Mouse (Mus musculus) liver, adult 2 months (tissue): ENCODE results near the gene Usp4. TPM values are rescaled to one million over a fixed set of nuclear protein-coding genes. Genes with fewer than 3 reads are reported as not detected.
A peak's percentile ranks its signal among the peaks of the same experiment; 100 is the strongest.

Experiments
- DNase-seq: peaks from one replicate; pipeline ENCODE4 v3.0.0-alpha.2; 2011; ENCODE audit warnings: low read depth, low spot score; ENCODE audit errors: extremely low read depth
- H3K27ac ChIP-seq: fragments of 200-500 bp; replicated peaks from 2 replicates; pipeline ENCODE4 v1.5.1; 2012; ENCODE audit warnings: low read depth, mild to moderate bottlenecking, control low read depth, inconsistent platforms, low read length; ENCODE audit not compliant: insufficient read depth
- H3K27me3 ChIP-seq: fragments of 200-500 bp; 2 replicates; pipeline ENCODE4 v1.6.1; 2012; ENCODE audit warnings: mild to moderate bottlenecking, moderate library complexity, low read length, inconsistent platforms; ENCODE audit not compliant: control insufficient read depth, insufficient read depth
- H3K36me3 ChIP-seq: fragments of 200-500 bp; 2 replicates; pipeline ENCODE4 v1.6.1; 2012; ENCODE audit warnings: low read length, inconsistent platforms; ENCODE audit not compliant: control insufficient read depth, insufficient read depth
- H3K4me1 ChIP-seq: fragments of 200-500 bp; 2 replicates; pipeline ENCODE4 v1.6.1; 2011; ENCODE audit warnings: low read length; ENCODE audit not compliant: control insufficient read depth, insufficient read depth
- H3K4me3 ChIP-seq: fragments of 200-500 bp; 2 replicates; pipeline ENCODE4 v1.5.1; 2011; ENCODE audit warnings: low read depth, mild to moderate bottlenecking, control low read depth, low read length, moderate library complexity; ENCODE audit not compliant: insufficient read depth
- H3K79me2 ChIP-seq: fragments of 200-500 bp; 2 replicates; pipeline ENCODE4 v1.6.1; 2012; ENCODE audit warnings: inconsistent platforms, mild to moderate bottlenecking, low read length, moderate library complexity; ENCODE audit not compliant: control insufficient read depth, insufficient read depth
- H3K9ac ChIP-seq: fragments of 200-500 bp; 2 replicates; pipeline ENCODE4 v1.6.1; 2012; ENCODE audit warnings: low read depth, mild to moderate bottlenecking, control low read depth, inconsistent platforms, low read length
- CTCF ChIP-seq: fragments of 200-500 bp; IDR thresholded peaks from 2 replicates; pipeline ENCODE4 v1.5.1; 2011; ENCODE audit warnings: low read depth, low read length, control low read depth
- POLR2A ChIP-seq: fragments of 200-500 bp; IDR thresholded peaks from 2 replicates; pipeline ENCODE4 v1.6.1; 2011; ENCODE audit warnings: low read length, control low read depth; ENCODE audit not compliant: insufficient read depth; ENCODE audit errors: extremely low read depth
- WGBS: fragments of 180-500 bp; shearing (Covaris S2); methylation state at CpG from one replicate; pipeline ENCODE4 v1.1.7; 2018; 5-methylcytosine and 5-hydroxymethylcytosine counted together
- polyA plus RNA-seq: library from polyadenylated mRNA; depleted of rRNA; stranded (reverse); fragments of >200 nt; gene quantifications from 2 replicates; pipeline ENCODE4 v1.2.3, GENCODE M21; 2012
- total RNA-seq: library from RNA; depleted of rRNA; stranded (reverse); fragments of >200 nt; gene quantifications from 2 replicates; pipeline ENCODE4 v1.2.3, GENCODE M21; 2014

Gene Usp4
- total and polyA plus RNA-seq, 2 experiments: 62.0 to 65.2 TPM

- 93% methylated on average over 4 of the region's 4 CpGs for WGBS
- Histone ChIP-seq H3K9ac (no peak overlapping the region), H3K4me1 (peaks cover 22% of the 10 kb centered on the region), H3K4me3 (no peak overlapping the region), H3K27ac (no peak overlapping the region), H3K36me3 (no peaks in the 10 kb centered on the region), H3K79me2 (no peaks in the 10 kb centered on the region), H3K27me3 (no peaks in the 10 kb centered on the region)
- no peak for TF ChIP-seq POLR2A
- no peak for TF ChIP-seq CTCF
- DNase-seq: no peak
Measured at GRCm38 (mm10) chr9:108403081-108403480, 55.4 kb downstream of the Usp4 start.

GRCm38 (mm10) chr9:108404451-108404850 lies 56.8 kb downstream of the Usp4 start:
- Histone ChIP-seq H3K9ac (no peak overlapping the region; the same call in 1 of the 2 replicates), H3K27ac (no peak overlapping the region; the same call in 1 of the 2 replicates), H3K4me1 (peaks cover 22% of the 10 kb centered on the region), H3K36me3 (no peaks in the 10 kb centered on the region), H3K4me3 (no peak overlapping the region), H3K27me3 (no peaks in the 10 kb centered on the region), H3K79me2 (no peaks in the 10 kb centered on the region)
- peak; percentile 77 for DNase-seq
- TF ChIP-seq POLR2A: no peak
- no peak; the same call in 1 of the 2 replicates for TF ChIP-seq CTCF
- 34% methylated on average over 8 of the region's 8 CpGs for WGBS

GRCm38 (mm10) chr9:108409535-108409934 lies 61.9 kb downstream of the Usp4 start:
- Histone ChIP-seq H3K4me3 (no peak overlapping the region), H3K4me1 (peaks cover 4% of the 10 kb centered on the region; the same call in 1 of the 2 replicates), H3K27ac (no peak overlapping the region), H3K27me3 (no peaks in the 10 kb centered on the region), H3K79me2 (no peaks in the 10 kb centered on the region), H3K36me3 (no peaks in the 10 kb centered on the region), H3K9ac (no peak overlapping the region)
- no peak for DNase-seq
- WGBS: 87% methylated on average over 4 of the region's 4 CpGs
- TF ChIP-seq POLR2A (no peak), CTCF (no peak)

- H3K4me1 ChIP-seq: no peaks in the 10 kb centered on the region
- DNase-seq: no peak
- H3K27me3 ChIP-seq: no peaks in the 10 kb centered on the region
- H3K4me3 ChIP-seq: no peak overlapping the region
- TF ChIP-seq CTCF (no peak), POLR2A (no peak)
- no peaks in the 10 kb centered on the region for H3K36me3 ChIP-seq
- no peaks in the 10 kb centered on the region for H3K79me2 ChIP-seq
- WGBS: 85% methylated on average over 9 of the region's 9 CpGs
- H3K9ac ChIP-seq: no peak overlapping the region
- H3K27ac ChIP-seq: no peak overlapping the region
Measured at GRCm38 (mm10) chr9:108411381-108411942, 63.8 kb downstream of the Usp4 start.

GRCm38 (mm10) chr9:108412221-108412620 lies 64.6 kb downstream of the Usp4 start:
- no peaks in the 10 kb centered on the region for H3K36me3 ChIP-seq
- 69% methylated on average over 1 of the region's 1 CpGs for WGBS
- no peak overlapping the region for H3K9ac ChIP-seq
- peak; percentile 54 for DNase-seq
- no peaks in the 10 kb centered on the region for H3K4me1 ChIP-seq
- H3K27ac ChIP-seq: no peak overlapping the region
- TF ChIP-seq CTCF (peak; percentile 29), POLR2A (no peak)
- H3K27me3 ChIP-seq: no peaks in the 10 kb centered on the region
- no peaks in the 10 kb centered on the region for H3K79me2 ChIP-seq
- no peak overlapping the region for H3K4me3 ChIP-seq

- TF ChIP-seq POLR2A (no peak), CTCF (no peak)
- Histone ChIP-seq H3K27ac (no peak within 1 kb of the TSS), H3K9ac (no peak within 1 kb of the TSS), H3K36me3 (no peaks in the 10 kb centered on the region), H3K4me1 (no peaks in the 10 kb centered on the region), H3K79me2 (no peaks in the 10 kb centered on the region), H3K27me3 (0 out of 2 replicates have a peak, but pooled peaks cover 2% of the 10 kb centered on the region), H3K4me3 (no peak within 1 kb of the TSS)
- DNase-seq: no peak
Measured at GRCm38 (mm10) chr9:108428384-108428783, 80.7 kb downstream of the Usp4 start, which contains the start of gene Ccdc36. TSS of gene Ccdc36 (minus strand) at chr9:108428484.
